Mouse (Mus musculus): ENCODE measurements around the gene Ube2ql1.

DNA sequence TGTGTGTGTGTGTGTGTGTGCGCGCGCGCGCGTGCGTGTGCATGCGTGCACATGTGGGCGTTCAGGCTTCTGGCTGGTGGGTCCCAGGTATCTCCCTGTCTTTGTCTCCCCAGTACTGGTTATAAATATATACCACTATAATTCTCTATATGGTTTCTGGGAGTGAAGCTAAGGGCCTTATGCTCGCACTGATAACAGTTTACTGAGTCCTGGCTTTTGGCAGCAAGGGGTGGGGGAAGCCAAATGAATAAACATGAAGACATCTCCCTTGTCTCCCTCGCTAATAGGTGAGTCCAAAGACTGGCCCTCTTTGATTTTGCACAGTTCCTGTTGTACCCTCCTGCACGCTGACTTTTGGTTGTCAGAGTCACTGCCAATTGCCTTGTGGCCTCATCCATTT, 32.2 kb downstream of the Ube2ql1 start:
- TF ChIP-seq HCFC1 (IDR thresholded peaks at IDR 0.05; ENCODE audit: borderline replicate concordance, insufficient read depth, low read length), result no peak
- no peak for TF ChIP-seq ZNF384 (IDR thresholded peaks at IDR 0.05; ENCODE audit: low read depth, low read length)
